Mouse (Mus musculus): ENCODE measurements at regions not wholly inside any gene's neighbourhood (a gene's known extent, or its start where the extent isn't known, plus 50 kb on each side); places are given as distances from the start of the nearest gene placed in this dataset.

DNA sequence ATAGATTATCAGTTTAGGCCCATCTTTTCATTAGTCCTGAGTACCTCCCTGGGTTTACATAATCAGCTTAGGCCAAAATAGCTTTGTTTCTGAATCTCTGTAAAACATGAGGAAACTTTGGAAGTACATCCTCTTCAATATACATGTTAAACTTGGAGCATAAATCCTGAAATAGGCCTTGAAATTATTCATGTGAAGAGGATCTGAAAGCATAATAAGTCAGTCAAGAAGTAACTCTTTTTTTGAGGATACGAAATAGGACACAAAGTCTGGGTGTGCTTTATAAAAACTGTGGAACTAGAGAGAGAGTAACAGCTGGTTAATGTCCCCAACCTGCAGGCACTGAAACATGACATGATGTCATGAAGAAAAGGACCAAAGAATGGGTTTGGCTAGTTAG lies 187.9 kb upstream of the Smlr1 start:
- DNase-seq (ENCODE audit: low spot score, missing footprints) (no peak), ATAC-seq (ENCODE audit: low FRiP score) (no peak)
- Histone ChIP-seq H3K9ac (ENCODE audit: low read length) (no peak overlapping the region), H3K36me3 (ENCODE audit: control insufficient read depth, insufficient read depth, low read length) (no peaks in the 10 kb centered on the region), H3K27me3 (ENCODE audit: control insufficient read depth, insufficient read depth, low read length) (no peaks in the 10 kb centered on the region), H3K27ac (ENCODE audit: low read depth, low read length) (no peak overlapping the region), H3K4me1 (ENCODE audit: control insufficient read depth, insufficient read depth, low read length) (no peaks in the 10 kb centered on the region), H3K9me3 (ENCODE audit: control insufficient read depth, low read length) (no peaks in the 10 kb centered on the region), H3K4me2 (no peak overlapping the region), H3K4me3 (ENCODE audit: low read depth, low read length) (no peak overlapping the region)
- 92% methylated on average over 1 of the region's 1 CpGs for WGBS

DNA sequence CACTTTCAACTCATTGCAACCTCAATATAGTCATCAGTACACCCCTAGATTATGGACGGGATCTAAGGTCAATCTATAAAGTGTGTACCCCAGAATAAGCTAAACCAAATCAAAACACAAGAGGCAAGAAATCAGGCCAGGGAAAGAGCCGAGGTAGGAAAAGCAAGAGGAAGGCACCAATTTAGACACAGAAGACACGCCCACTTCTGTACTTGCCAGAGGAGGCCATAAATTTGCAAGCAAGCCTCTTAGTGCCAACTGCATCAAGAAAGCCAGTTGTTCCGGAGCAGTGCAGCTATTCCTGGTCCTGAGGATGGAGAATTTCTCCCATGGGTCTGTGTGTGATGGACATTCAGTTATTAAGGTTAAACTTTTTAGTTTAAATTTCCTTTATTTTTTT lies 179.7 kb upstream of the Smlr1 start:
- ATAC-seq (ENCODE audit: low FRiP score) (no peak), DNase-seq (ENCODE audit: low spot score, missing footprints) (no peak)
- Histone ChIP-seq H3K36me3 (ENCODE audit: control insufficient read depth, insufficient read depth, low read length) (no peaks in the 10 kb centered on the region), H3K4me2 (no peak overlapping the region), H3K9me3 (ENCODE audit: control insufficient read depth, low read length) (no peaks in the 10 kb centered on the region), H3K9ac (ENCODE audit: low read length) (no peak overlapping the region), H3K4me3 (ENCODE audit: low read depth, low read length) (no peak overlapping the region), H3K27me3 (ENCODE audit: control insufficient read depth, insufficient read depth, low read length) (no peaks in the 10 kb centered on the region), H3K4me1 (ENCODE audit: control insufficient read depth, insufficient read depth, low read length) (no peaks in the 10 kb centered on the region), H3K27ac (ENCODE audit: low read depth, low read length) (no peak overlapping the region)
- WGBS: 65% methylated on average over 4 of the region's 4 CpGs

DNA sequence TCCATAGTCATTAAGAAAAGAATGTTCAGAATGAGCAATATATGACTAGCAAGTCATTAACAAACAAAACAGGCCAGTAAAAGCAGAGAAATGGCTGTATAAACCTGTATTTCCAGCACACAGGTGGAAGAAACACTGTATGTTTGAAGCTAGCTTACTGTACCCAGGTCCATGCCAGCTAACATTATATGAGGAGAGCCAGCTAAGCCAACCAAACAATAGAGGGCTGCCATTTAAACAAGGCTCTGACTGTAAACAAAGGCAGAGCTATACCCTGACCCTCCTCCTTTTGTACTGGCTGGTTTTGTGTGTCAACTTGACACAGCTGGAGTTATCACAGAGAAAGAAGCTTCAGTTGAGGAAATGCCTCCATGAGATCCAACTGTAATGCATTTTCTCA lies 178.6 kb upstream of the Smlr1 start:
- no peaks in the 10 kb centered on the region for H3K27me3 ChIP-seq (ENCODE audit: control insufficient read depth, insufficient read depth, low read length)
- H3K9ac ChIP-seq (ENCODE audit: low read length): no peak overlapping the region
- no peak overlapping the region for H3K4me3 ChIP-seq (ENCODE audit: low read depth, low read length)
- no peaks in the 10 kb centered on the region for H3K9me3 ChIP-seq (ENCODE audit: control insufficient read depth, low read length)
- DNase-seq (ENCODE audit: low spot score, missing footprints) (no peak), ATAC-seq (ENCODE audit: low FRiP score) (no peak)
- no peaks in the 10 kb centered on the region for H3K36me3 ChIP-seq (ENCODE audit: control insufficient read depth, insufficient read depth, low read length)
- H3K4me2 ChIP-seq: no peak overlapping the region
- H3K4me1 ChIP-seq (ENCODE audit: control insufficient read depth, insufficient read depth, low read length): no peaks in the 10 kb centered on the region
- H3K27ac ChIP-seq (ENCODE audit: low read depth, low read length): no peak overlapping the region

DNA sequence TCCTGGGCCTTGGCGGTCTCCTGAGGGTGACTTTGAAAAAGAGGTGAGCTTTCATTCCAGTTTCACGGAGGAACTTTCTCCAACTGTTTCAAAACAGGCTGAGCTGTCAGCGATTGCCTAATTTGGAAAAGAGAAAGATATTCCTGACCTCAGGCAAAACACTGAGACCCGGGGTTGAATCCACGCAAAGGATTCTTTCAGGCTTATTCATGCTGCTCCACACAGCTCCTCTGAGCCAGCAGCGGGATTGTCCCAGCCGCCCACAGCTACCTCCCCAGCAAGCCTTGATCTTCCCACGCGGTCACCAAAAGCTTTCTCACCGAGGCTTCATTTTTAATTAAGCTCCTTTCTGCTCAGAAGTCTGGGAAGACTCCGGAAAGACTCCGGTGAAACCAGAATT lies 178.0 kb upstream of the Smlr1 start:
- WGBS: 69% methylated on average over 12 of the region's 12 CpGs
- Histone ChIP-seq H3K4me3 (ENCODE audit: low read depth, low read length) (no peak overlapping the region), H3K4me2 (no peak overlapping the region), H3K9ac (ENCODE audit: low read length) (no peak overlapping the region), H3K36me3 (ENCODE audit: control insufficient read depth, insufficient read depth, low read length) (no peaks in the 10 kb centered on the region), H3K4me1 (ENCODE audit: control insufficient read depth, insufficient read depth, low read length) (no peaks in the 10 kb centered on the region), H3K9me3 (ENCODE audit: control insufficient read depth, low read length) (no peaks in the 10 kb centered on the region), H3K27ac (ENCODE audit: low read depth, low read length) (no peak overlapping the region), H3K27me3 (ENCODE audit: control insufficient read depth, insufficient read depth, low read length) (no peaks in the 10 kb centered on the region)
- ATAC-seq (ENCODE audit: low FRiP score) (no peak), DNase-seq (ENCODE audit: low spot score, missing footprints) (no peak)

DNA sequence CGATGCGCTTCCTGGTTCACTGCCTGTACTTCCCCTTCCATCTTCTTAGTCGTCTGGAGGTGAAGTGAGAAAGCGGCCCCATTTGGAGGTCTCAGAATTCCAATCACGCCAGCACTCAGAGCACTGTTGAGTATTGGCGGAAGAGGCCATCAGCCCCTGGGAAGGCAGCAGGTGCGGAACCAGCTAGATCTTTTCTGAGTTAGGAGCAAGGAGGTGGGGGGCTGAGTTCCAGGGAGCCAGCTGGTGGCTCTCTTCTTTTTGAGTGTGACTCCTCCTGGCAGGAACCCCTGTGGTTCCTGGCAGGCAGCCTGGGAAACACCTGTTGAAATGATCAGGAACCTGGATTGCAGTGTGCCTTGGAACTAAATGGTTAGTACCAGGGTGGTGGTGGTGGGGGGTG lies 171.9 kb upstream of the Smlr1 start:
- Histone ChIP-seq H3K4me3 (ENCODE audit: low read depth, low read length) (no peak overlapping the region), H3K9me3 (ENCODE audit: control insufficient read depth, low read length) (no peaks in the 10 kb centered on the region), H3K4me1 (ENCODE audit: control insufficient read depth, insufficient read depth, low read length) (no peaks in the 10 kb centered on the region), H3K9ac (ENCODE audit: low read length) (no peak overlapping the region), H3K36me3 (ENCODE audit: control insufficient read depth, insufficient read depth, low read length) (no peaks in the 10 kb centered on the region), H3K27ac (ENCODE audit: low read depth, low read length) (no peak overlapping the region), H3K4me2 (no peak overlapping the region), H3K27me3 (ENCODE audit: control insufficient read depth, insufficient read depth, low read length) (no peaks in the 10 kb centered on the region)
- 72% methylated on average over 7 of the region's 7 CpGs for WGBS
- DNase-seq (ENCODE audit: low spot score, missing footprints) (no peak), ATAC-seq (ENCODE audit: low FRiP score) (no peak)

DNA sequence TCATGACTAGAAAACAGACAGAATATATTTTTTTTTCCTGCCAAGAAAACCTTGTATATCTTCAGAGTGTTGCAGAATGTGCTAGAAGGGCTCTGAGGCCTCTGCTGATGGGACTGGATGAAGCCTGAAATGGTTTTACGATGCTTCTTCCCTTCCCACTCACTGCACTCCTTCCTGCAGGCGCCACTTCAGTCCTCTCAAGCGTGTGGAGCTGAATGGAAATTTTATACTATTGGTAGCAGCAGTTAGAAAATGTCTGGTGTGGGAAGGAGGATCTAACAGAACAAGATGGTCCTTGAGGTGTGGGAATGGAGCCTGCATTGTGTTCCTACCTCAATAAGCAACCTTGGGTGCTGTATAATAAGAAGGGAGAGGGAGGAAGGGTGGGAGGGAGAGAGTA lies 166.1 kb upstream of the Smlr1 start:
- 92% methylated on average over 3 of the region's 3 CpGs for WGBS
- H3K4me3 ChIP-seq (ENCODE audit: low read depth, low read length): no peak overlapping the region
- ATAC-seq (ENCODE audit: low FRiP score) (no peak), DNase-seq (ENCODE audit: low spot score, missing footprints) (no peak)
- no peak overlapping the region for H3K9ac ChIP-seq (ENCODE audit: low read length)
- H3K36me3 ChIP-seq (ENCODE audit: control insufficient read depth, insufficient read depth, low read length): no peaks in the 10 kb centered on the region
- no peaks in the 10 kb centered on the region for H3K27me3 ChIP-seq (ENCODE audit: control insufficient read depth, insufficient read depth, low read length)
- no peak overlapping the region for H3K4me2 ChIP-seq
- H3K9me3 ChIP-seq (ENCODE audit: control insufficient read depth, low read length): no peaks in the 10 kb centered on the region
- no peak overlapping the region for H3K27ac ChIP-seq (ENCODE audit: low read depth, low read length)
- H3K4me1 ChIP-seq (ENCODE audit: control insufficient read depth, insufficient read depth, low read length): no peaks in the 10 kb centered on the region

DNA sequence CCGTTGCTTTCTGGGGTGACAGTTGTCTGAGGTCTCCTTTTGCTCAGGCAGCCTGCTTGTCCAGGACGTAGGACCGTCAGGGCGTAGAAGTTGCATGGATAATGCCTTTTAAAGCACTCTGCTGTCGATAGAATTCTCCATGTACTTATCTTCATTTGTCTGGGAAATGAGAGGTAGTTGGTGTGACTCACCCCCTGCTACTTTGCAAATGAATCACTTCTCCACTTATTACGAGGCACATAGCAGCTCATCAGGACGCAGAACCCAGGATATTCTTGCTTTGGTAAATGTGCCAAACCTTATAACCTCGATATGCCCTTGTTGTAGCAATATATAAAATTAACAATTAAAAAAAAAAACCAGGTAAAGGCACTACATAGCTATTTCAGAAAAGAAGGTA lies 159.7 kb upstream of the Smlr1 start:
- Histone ChIP-seq H3K9me3 (ENCODE audit: control insufficient read depth, low read length) (no peaks in the 10 kb centered on the region), H3K36me3 (ENCODE audit: control insufficient read depth, insufficient read depth, low read length) (no peaks in the 10 kb centered on the region), H3K9ac (ENCODE audit: low read length) (no peak overlapping the region), H3K4me2 (no peak overlapping the region), H3K27ac (ENCODE audit: low read depth, low read length) (no peak overlapping the region), H3K4me1 (ENCODE audit: control insufficient read depth, insufficient read depth, low read length) (no peaks in the 10 kb centered on the region), H3K4me3 (ENCODE audit: low read depth, low read length) (no peak overlapping the region), H3K27me3 (ENCODE audit: control insufficient read depth, insufficient read depth, low read length) (no peaks in the 10 kb centered on the region)
- 78% methylated on average over 8 of the region's 8 CpGs for WGBS
- DNase-seq (ENCODE audit: low spot score, missing footprints) (no peak), ATAC-seq (ENCODE audit: low FRiP score) (no peak)

DNA sequence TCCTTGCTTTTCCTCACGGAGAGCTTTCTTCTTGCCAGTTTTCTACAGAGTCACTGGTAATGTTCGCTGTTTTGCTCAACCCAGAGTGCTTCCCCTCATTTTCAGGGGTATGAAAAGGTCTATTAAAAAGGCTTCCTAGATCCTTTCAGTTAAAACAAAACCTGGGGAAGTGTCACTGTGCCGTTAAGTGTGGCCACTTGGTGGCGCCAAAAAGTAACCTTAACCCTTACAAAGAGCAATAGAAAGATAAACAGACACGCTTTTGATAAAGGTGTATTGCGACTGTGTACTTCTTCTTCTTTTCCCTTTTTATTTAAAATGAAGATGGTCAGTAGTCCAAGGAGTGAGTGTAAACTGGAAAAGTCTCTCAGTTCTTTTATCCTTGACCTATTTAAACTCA lies 145.2 kb upstream of the Smlr1 start:
- H3K36me3 ChIP-seq (ENCODE audit: control insufficient read depth, insufficient read depth, low read length): no peaks in the 10 kb centered on the region
- no peak overlapping the region for H3K4me3 ChIP-seq (ENCODE audit: low read depth, low read length)
- peak; percentile 52; the same call in 1 of the 2 replicates for ATAC-seq (ENCODE audit: low FRiP score)

DNA sequence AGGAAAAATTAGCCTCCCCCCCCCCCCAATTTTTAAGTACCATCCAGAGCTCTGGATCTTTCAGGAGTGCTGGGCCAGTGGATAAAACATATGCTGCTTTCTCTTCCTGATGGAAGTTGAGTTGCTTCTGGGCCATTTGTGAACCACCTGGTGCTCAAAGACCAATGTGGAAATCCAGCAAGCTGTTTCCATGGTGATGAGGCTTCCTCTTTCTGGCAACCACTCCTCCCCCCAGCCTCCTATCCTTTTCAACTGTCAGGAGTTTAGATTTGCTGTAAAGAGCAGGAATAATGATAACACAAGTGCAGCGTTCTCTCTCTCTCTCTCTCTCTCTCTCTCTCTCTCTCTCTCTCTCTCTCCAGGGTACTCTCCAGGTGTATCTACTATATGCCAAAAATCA lies 141.8 kb upstream of the Smlr1 start:
- H3K27ac ChIP-seq (ENCODE audit: low read depth, low read length): no peak overlapping the region
- no peak for DNase-seq (ENCODE audit: low spot score, missing footprints)

More for the DNA sequence above, 145.2 kb upstream of the Smlr1 start:
- Histone ChIP-seq H3K27me3 (ENCODE audit: control insufficient read depth, insufficient read depth, low read length) (no peaks in the 10 kb centered on the region), H3K27ac (ENCODE audit: low read depth, low read length) (no peak overlapping the region), H3K4me1 (ENCODE audit: control insufficient read depth, insufficient read depth, low read length) (peaks cover 2% of the 10 kb centered on the region; the same call in 1 of the 2 replicates), H3K4me2 (no peak overlapping the region), H3K9ac (ENCODE audit: low read length) (no peak overlapping the region), H3K9me3 (ENCODE audit: control insufficient read depth, low read length) (no peaks in the 10 kb centered on the region)
- 19% methylated on average over 6 of the region's 6 CpGs for WGBS
- DNase-seq (ENCODE audit: low spot score, missing footprints): peak; percentile 96

DNA sequence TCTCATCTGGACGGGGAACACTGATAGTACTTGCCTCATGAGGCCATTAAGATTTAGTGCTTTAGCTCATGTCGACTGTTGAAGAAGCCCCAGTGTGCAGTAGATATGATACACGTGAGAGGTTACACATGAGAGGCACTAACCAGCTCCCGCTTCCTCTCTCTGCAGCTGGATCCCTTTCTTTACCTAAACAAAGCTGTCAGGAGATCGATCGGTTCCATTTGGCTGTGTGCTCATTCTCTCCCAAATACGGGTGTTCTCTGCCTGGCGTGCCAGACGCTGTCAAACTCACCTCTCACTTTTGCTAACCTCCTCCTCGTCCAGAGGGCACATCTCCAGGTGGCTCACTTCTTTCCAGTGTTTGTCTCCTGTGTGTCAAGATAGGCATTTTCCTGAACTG lies 139.3 kb upstream of the Smlr1 start:
- no peaks in the 10 kb centered on the region for H3K9me3 ChIP-seq (ENCODE audit: control insufficient read depth, low read length)
- no peaks in the 10 kb centered on the region for H3K27me3 ChIP-seq (ENCODE audit: control insufficient read depth, insufficient read depth, low read length)
- H3K4me2 ChIP-seq: no peak overlapping the region
- H3K36me3 ChIP-seq (ENCODE audit: control insufficient read depth, insufficient read depth, low read length): no peaks in the 10 kb centered on the region
- peaks cover 2% of the 10 kb centered on the region; the same call in 1 of the 2 replicates for H3K4me1 ChIP-seq (ENCODE audit: control insufficient read depth, insufficient read depth, low read length)
- H3K4me3 ChIP-seq (ENCODE audit: low read depth, low read length): no peak overlapping the region
- H3K9ac ChIP-seq (ENCODE audit: low read length): no peak overlapping the region
- ATAC-seq (ENCODE audit: low FRiP score): no peak
- no peak overlapping the region for H3K27ac ChIP-seq (ENCODE audit: low read depth, low read length)
- 78% methylated on average over 10 of the region's 10 CpGs for WGBS
- DNase-seq (ENCODE audit: low spot score, missing footprints): no peak

More for the DNA sequence above, 141.8 kb upstream of the Smlr1 start:
- H3K4me3 ChIP-seq (ENCODE audit: low read depth, low read length): no peak overlapping the region
- no peaks in the 10 kb centered on the region for H3K27me3 ChIP-seq (ENCODE audit: control insufficient read depth, insufficient read depth, low read length)
- H3K9me3 ChIP-seq (ENCODE audit: control insufficient read depth, low read length): no peaks in the 10 kb centered on the region
- no peaks in the 10 kb centered on the region for H3K36me3 ChIP-seq (ENCODE audit: control insufficient read depth, insufficient read depth, low read length)
- 39% methylated on average over 1 of the region's 1 CpGs for WGBS
- ATAC-seq (ENCODE audit: low FRiP score): no peak
- H3K4me2 ChIP-seq: no peak overlapping the region
- H3K4me1 ChIP-seq (ENCODE audit: control insufficient read depth, insufficient read depth, low read length): peaks cover 2% of the 10 kb centered on the region; the same call in 1 of the 2 replicates
- no peak overlapping the region for H3K9ac ChIP-seq (ENCODE audit: low read length)

Measured in midbrain, embryonic 11.5 days (tissue).